Mouse (Mus musculus) lung, postnatal 0 days (tissue): ENCODE results near the gene Cyp2d10. TPM values are rescaled to one million over a fixed set of nuclear protein-coding genes. Genes with fewer than 3 reads are reported as not detected.

Source experiments
- ATAC-seq: fragments of 200-750 bp; cut with Nextera tagmentation; 2 replicates; pipeline ENCODE4 v1.8.0; 2017; ENCODE audit warnings: moderate library complexity
- DNase-seq: peaks from one replicate; pipeline ENCODE4 v3.0.0-alpha.2; 2016; ENCODE audit warnings: low spot score
- H3K27ac ChIP-seq: fragments of 300-500 bp; sonication (generic); 2 replicates; pipeline ENCODE4 v1.5.1; 2014; ENCODE audit warnings: antibody characterized with exemption, mild to moderate bottlenecking, low read length, mixed read lengths
- H3K27me3 ChIP-seq: fragments of 300-500 bp; sonication (generic); replicated peaks from 2 replicates; pipeline ENCODE4 v1.6.1; 2014; ENCODE audit warnings: low read length, mixed read lengths; ENCODE audit not compliant: insufficient read depth
- H3K36me3 ChIP-seq: fragments of 300-500 bp; sonication (generic); 2 replicates; pipeline ENCODE4 v1.6.1; 2014; ENCODE audit warnings: low read length, mixed read lengths; ENCODE audit not compliant: insufficient read depth
- H3K4me1 ChIP-seq: fragments of 300-500 bp; sonication (generic); 2 replicates; pipeline ENCODE4 v1.6.1; 2014; ENCODE audit warnings: antibody characterized with exemption, low read depth, low read length, mixed read lengths; ENCODE audit not compliant: insufficient read depth
- H3K4me2 ChIP-seq: fragments of 300-500 bp; sonication (generic); replicated peaks from 2 replicates; pipeline ENCODE4 v1.6.1; 2014; ENCODE audit warnings: low read depth, mild to moderate bottlenecking, low read length, moderate library complexity, mixed read lengths
- H3K4me3 ChIP-seq: fragments of 300-500 bp; sonication (generic); 2 replicates; pipeline ENCODE4 v1.5.1; 2014; ENCODE audit warnings: low read depth, low read length
- H3K9ac ChIP-seq: fragments of 300-500 bp; sonication (generic); replicated peaks from 2 replicates; pipeline ENCODE4 v1.6.1; 2014; ENCODE audit warnings: low read depth, mild to moderate bottlenecking
- H3K9me3 ChIP-seq: fragments of 300-500 bp; sonication (generic); 2 replicates; pipeline ENCODE4 v1.6.1; 2016; ENCODE audit warnings: low read length, mixed read lengths
- CTCF ChIP-seq: IDR thresholded peaks from 2 replicates; pipeline ENCODE4 v1.5.1; 2016; ENCODE audit warnings: antibody characterized with exemption, mild to moderate bottlenecking
- EP300 ChIP-seq: IDR thresholded peaks from 2 replicates; pipeline ENCODE4 v1.6.1; 2016; ENCODE audit warnings: antibody characterized with exemption, mild to moderate bottlenecking, control low read depth
- WGBS: fragments of 180-500 bp; shearing (Covaris S2); extraction: QIAGEN DNeasy Blood & Tissue Kit; methylation state at CpG from one replicate; pipeline ENCODE4 v1.1.7; 2014; 5-methylcytosine and 5-hydroxymethylcytosine counted together
- polyA plus RNA-seq: library from polyadenylated mRNA; unstranded; fragments of >200 nt; fragmentation: Nextera tagmentation; extraction: Ambion mirVana; gene quantifications from 2 replicates; pipeline ENCODE4 v1.2.1, GENCODE M21; 2015

Gene Cyp2d10
- polyA plus RNA-seq, 1 experiment from 2014 or later, result not detected

GRCm38 (mm10) chr15:82422935-82423334, 15.9 kb upstream of the Cyp2d10 start:
- H3K27me3 ChIP-seq, result no peaks in the 10 kb centered on the region
- H3K27ac ChIP-seq, result no peak overlapping the region
- ATAC-seq, result no peak
- H3K9ac ChIP-seq, result no peak overlapping the region
- TF ChIP-seq CTCF (no peak), EP300 (no peak)
- no peaks in the 10 kb centered on the region for H3K36me3 ChIP-seq
- no peak overlapping the region for H3K4me2 ChIP-seq
- DNase-seq, result no peak
- no peak overlapping the region for H3K4me3 ChIP-seq
- WGBS, result 64% methylated on average over 4 of the region's 4 CpGs
- no peaks in the 10 kb centered on the region for H3K9me3 ChIP-seq
- no peaks in the 10 kb centered on the region for H3K4me1 ChIP-seq

DNA sequence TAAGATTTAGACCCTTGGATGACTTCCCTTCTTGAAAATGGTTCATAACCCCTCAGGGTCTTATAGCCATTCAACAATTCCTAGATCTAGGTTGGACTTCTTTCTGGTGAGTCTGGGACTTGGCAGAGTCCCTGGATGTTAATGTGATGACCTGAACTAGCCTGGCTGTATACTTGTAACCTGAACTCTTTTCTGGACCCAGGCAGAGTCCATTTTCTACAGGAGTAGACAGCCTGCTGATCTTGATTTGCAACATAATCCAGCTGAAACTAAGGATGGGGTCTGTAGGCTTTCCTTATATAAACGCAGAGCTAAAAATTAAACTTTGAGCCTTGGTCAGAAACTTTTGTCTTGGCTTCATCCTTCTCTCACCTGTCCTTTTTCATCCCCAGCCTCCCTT, 11.6 kb upstream of the Cyp2d10 start:
- H3K36me3 ChIP-seq, result no peaks in the 10 kb centered on the region
- H3K27me3 ChIP-seq, result no peaks in the 10 kb centered on the region
- 89% methylated on average over 1 of the region's 1 CpGs for WGBS
- no peak overlapping the region for H3K27ac ChIP-seq
- no peak for DNase-seq
- H3K9ac ChIP-seq, result no peak overlapping the region
- TF ChIP-seq CTCF (no peak), EP300 (no peak)
- H3K4me1 ChIP-seq, result no peaks in the 10 kb centered on the region
- H3K4me3 ChIP-seq, result no peak overlapping the region
- no peak overlapping the region for H3K4me2 ChIP-seq
- ATAC-seq, result no peak
- no peaks in the 10 kb centered on the region for H3K9me3 ChIP-seq

DNA sequence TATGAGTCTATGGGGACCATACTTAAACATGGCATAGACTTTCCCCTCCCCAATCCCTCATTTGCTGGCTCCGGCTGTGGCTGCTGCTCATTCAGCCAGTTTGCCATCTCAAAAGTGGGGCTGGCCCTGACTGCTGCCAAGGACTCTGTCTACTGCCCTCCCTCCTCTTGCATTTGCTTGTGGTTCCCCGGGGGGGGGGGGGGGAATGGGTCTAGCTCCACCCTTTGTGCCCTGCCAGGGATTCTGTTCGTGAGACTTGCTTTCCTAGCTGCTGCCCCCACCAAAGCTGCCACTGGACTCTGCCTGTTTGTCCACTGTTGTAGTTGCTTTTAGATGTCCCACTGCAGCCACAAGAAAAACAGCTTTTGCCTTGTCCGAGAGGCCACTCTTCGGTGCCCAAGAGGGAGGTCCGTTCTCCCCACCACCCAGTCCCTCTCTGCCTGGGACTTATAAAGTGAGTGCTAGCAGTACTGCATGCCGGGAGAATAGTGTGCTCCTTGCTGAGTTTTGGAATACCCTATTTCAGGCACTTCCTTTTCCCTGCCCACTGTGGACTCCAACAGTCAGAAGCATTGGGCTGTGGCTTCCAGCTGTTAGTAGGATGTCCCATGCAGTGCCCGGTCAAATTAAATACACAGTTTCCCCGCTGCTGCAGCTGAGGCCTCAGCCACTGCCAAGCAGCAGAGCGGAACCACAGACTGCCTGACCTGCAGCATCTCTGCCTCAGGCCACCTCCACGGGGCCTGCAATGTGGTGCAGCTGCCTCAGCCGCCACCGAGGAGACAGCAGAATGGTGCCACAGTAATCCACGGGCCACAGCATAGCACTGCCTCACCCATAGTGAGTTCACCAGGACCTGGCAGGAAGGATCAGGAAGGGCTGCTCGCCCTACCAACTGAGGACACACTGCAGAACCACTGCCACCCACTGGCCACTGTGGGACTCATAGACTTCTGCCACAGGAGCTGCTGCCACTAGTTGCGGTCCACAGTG, 10.1 kb upstream of the Cyp2d10 start:
- TF ChIP-seq CTCF (peak; percentile 97), EP300 (no peak)
- Histone ChIP-seq H3K27me3 (no peaks in the 10 kb centered on the region), H3K4me2 (peak overlapping the region; percentile 35), H3K9ac (no peak overlapping the region), H3K27ac (peak overlapping the region; percentile 47; the same call in 1 of the 2 replicates), H3K4me1 (no peaks in the 10 kb centered on the region), H3K9me3 (no peaks in the 10 kb centered on the region), H3K36me3 (no peaks in the 10 kb centered on the region), H3K4me3 (no peak overlapping the region)
- DNase-seq (peak; percentile 90), ATAC-seq (peak; percentile 96)
- WGBS, result 22% methylated on average over 16 of the region's 16 CpGs

DNA sequence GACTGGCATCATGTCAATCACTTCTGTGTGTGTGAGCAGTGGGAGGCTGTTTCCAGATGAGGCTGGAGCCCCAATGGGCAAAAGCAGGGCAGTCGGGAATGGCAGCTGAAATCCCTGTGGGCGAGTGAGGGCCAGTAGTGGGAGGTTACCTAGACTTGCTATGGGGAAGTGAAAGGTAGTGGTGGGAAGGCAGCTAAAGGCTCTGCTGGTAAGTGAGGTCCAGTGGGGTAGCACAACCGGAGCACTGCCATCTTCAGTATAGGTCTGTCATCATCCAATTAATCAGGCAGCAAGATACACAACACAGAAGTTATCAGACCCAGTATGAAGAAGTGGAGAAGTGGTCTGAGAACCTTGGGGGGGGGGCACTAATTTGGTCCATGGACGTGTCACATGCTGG, 541 bp upstream of the Cyp2d10 start:
- ATAC-seq, result no peak
- 70% methylated on average over 4 of the region's 4 CpGs for whole genome bisulfite sequencing

DNA sequence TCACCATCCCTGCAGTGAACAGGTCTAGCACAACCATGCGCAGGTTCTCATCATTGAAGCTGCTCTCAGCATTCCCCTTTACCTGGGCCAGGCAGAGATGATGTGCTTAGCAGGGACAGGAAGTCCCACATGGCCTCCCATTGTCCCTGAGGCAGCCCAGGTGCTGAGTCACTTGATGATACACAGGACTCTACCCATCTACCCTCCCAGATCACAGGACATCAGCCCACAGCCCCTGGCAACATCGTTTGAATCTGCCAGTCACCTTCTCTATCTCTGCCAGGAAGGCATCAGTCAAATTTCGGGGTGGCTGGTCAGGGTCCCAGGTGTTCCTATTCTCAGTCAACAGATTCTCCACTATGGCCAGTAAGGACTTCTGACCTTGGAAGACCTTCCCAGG, 2.8 kb downstream of the Cyp2d10 start:
- Histone ChIP-seq H3K4me2 (no peak overlapping the region), H3K9me3 (no peaks in the 10 kb centered on the region), H3K9ac (no peak overlapping the region), H3K27ac (no peak overlapping the region), H3K4me3 (no peak overlapping the region), H3K36me3 (no peaks in the 10 kb centered on the region), H3K27me3 (no peaks in the 10 kb centered on the region), H3K4me1 (no peaks in the 10 kb centered on the region)
- ATAC-seq, result no peak
- 79% methylated on average over 3 of the region's 3 CpGs for WGBS
- TF ChIP-seq EP300 (no peak), CTCF (no peak)
- DNase-seq, result no peak

More for the DNA sequence above, 541 bp upstream of the Cyp2d10 start:
- Histone ChIP-seq H3K27me3 (no peaks in the 10 kb centered on the region), H3K4me1 (no peaks in the 10 kb centered on the region), H3K4me2 (no peak overlapping the region), H3K4me3 (no peak overlapping the region), H3K36me3 (no peaks in the 10 kb centered on the region), H3K27ac (no peak overlapping the region), H3K9ac (no peak overlapping the region), H3K9me3 (no peaks in the 10 kb centered on the region)
- TF ChIP-seq CTCF, result no peak
- TF ChIP-seq EP300, result no peak
- DNase-seq, result no peak

DNA sequence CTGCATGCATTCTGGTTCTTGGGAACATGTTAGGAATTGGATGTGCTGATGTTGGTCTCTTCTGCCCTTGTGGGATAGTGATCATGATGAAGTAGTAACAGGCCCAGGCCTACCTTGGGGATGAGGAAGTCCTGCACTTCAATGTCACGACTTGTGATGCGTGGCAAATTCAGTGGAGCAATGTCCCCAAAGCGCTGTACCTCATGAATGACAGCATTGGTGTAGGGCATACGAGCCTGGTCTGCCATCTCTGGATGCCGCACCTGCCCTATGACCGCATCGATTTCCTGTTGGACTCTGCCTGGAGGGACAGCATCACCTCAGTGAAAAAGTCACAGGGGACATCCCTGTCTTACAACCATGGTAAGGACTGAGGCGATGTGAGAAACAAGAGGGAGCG, 3.4 kb downstream of the Cyp2d10 start:
- Histone ChIP-seq H3K4me1 (no peaks in the 10 kb centered on the region), H3K9me3 (no peaks in the 10 kb centered on the region), H3K9ac (no peak overlapping the region), H3K27me3 (no peaks in the 10 kb centered on the region), H3K4me3 (no peak overlapping the region), H3K27ac (no peak overlapping the region), H3K4me2 (no peak overlapping the region), H3K36me3 (no peaks in the 10 kb centered on the region)
- DNase-seq (no peak), ATAC-seq (no peak)
- 90% methylated on average over 9 of the region's 9 CpGs for WGBS
- TF ChIP-seq EP300 (no peak), CTCF (no peak)
